In the genomic region with DNA sequence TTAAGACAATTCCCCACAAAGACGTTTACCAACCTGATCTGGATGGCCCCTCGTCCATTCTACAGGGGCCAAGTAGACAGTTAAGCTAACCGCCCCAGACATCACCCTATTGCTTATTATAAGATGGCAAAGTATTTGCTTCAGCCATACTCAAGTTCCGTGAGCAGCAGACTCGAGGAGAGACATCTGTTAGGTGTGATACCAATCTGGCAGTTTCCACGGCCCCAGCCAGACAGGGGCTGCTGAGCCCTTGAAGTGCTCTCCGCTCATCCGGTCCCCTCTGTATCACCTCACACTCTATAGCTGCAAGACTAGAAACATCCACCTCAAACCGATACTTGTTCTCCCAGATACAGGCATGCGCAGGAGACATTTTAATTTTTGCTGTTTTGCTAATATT, we compare ENCODE assay signal across 19 mouse cellular contexts. TPM values are rescaled to one million over a fixed set of nuclear protein-coding genes. Genes with fewer than 3 reads are reported as not detected.
"Had no signal": no experiment of that assay in that cellular context is flagged by ENCODE, and none has a peak within 500 bp of the region (broad histone marks: within the 10 kb centered on the region; RNA-seq: fewer than 3 reads in every experiment).

No protein-coding gene starts in this region.

- H3K27me3 ChIP-seq: liver, embryonic 15.5 days; lung, embryonic 15.5 days; neural tube, embryonic 12.5 days; stomach, embryonic 15.5 days had no signal

- H3K36me3 ChIP-seq: liver, embryonic 15.5 days; lung, embryonic 15.5 days; midbrain, embryonic 15.5 days; neural tube, embryonic 12.5 days; stomach, embryonic 15.5 days had no signal

- H3K27ac ChIP-seq: liver, embryonic 15.5 days; lung, embryonic 15.5 days; macrophage; midbrain, embryonic 13.5 days; midbrain, embryonic 15.5 days; neural tube, embryonic 12.5 days; stomach, embryonic 15.5 days; stomach, postnatal 0 days had no signal

- DNase-seq: liver, postnatal 0 days; lung, adult 2 months; lung, postnatal 14 days; lung, postnatal 36 days; right cerebral cortex, postnatal 14 days; thymus, postnatal 36 days had no signal

- H3K4me3 ChIP-seq: liver, embryonic 15.5 days; lung, embryonic 15.5 days; megakaryocyte, embryonic 14.5 days; midbrain, embryonic 13.5 days; midbrain, embryonic 15.5 days; neural tube, embryonic 12.5 days; stomach, embryonic 15.5 days had no signal

- H3K4me1 ChIP-seq: liver, embryonic 15.5 days; lung, embryonic 15.5 days; megakaryocyte, embryonic 14.5 days; midbrain, embryonic 13.5 days; midbrain, embryonic 15.5 days; neural tube, embryonic 12.5 days; stomach, embryonic 15.5 days had no signal

- H3K9ac ChIP-seq: liver, embryonic 15.5 days; liver, postnatal 0 days; lung, embryonic 15.5 days; midbrain, embryonic 13.5 days; midbrain, embryonic 15.5 days; neural tube, embryonic 12.5 days; stomach, embryonic 15.5 days had no signal

- H3K4me2 ChIP-seq: liver, embryonic 15.5 days; lung, embryonic 15.5 days; midbrain, embryonic 11.5 days; midbrain, embryonic 13.5 days; midbrain, embryonic 15.5 days; neural tube, embryonic 12.5 days; stomach, embryonic 15.5 days had no signal

- ATAC-seq: liver, postnatal 0 days; lung, postnatal 0 days; midbrain, embryonic 13.5 days; midbrain, embryonic 15.5 days had no signal

- H3K9me3 ChIP-seq: liver, embryonic 15.5 days; lung, embryonic 15.5 days; midbrain, embryonic 13.5 days; midbrain, embryonic 15.5 days; neural tube, embryonic 12.5 days; stomach, embryonic 15.5 days had no signal

RNA-seq across cellular contexts. Expression of a gene that starts 49.5 kb away (rescaled TPM):
- polyA plus RNA-seq: liver, embryonic 15.5 days; liver, postnatal 0 days; lung, postnatal 0 days; macrophage; spleen, adult 2 months; urinary bladder, adult 2 months had no signal
